Mouse (Mus musculus) kidney, adult 2 months (tissue): Measurements from ENCODE around the gene Txndc5.

ENCODE experiments used
- CTCF ChIP-seq: fragments of 200-500 bp; conservative IDR thresholded peaks from 2 replicates; pipeline ENCODE4 v1.5.1; 2011; ENCODE audit warnings: low read depth, mild to moderate bottlenecking, control low read depth, low read length, moderate library complexity, mixed read lengths; ENCODE audit not compliant: insufficient read depth, insufficient read length
- POLR2A ChIP-seq: fragments of 200-500 bp; IDR thresholded peaks from one replicate; pipeline ENCODE4 v1.6.1; 2011; ENCODE audit warnings: low read depth, low read length, control low read depth

GRCm38 (mm10) chr13:38554210-38554609 is 25.6 kb upstream of the Txndc5 start:
- no peak for TF ChIP-seq CTCF
- TF ChIP-seq POLR2A = no peak
